Mouse (Mus musculus) activated CD4-positive, CD25-positive, alpha-beta regulatory T cell, adult 4 months (primary cell): ENCODE measurements around the gene Psmd11. TPM values are rescaled to one million over a fixed set of nuclear protein-coding genes. Genes with fewer than 3 reads are reported as not detected.
"Not testable (repeated sequence)": the region's sequence is repeated elsewhere in the genome, so short reads cannot be mapped to it uniquely, and the experiment has no call there.

Experiments used
- ATAC-seq: one replicate; pipeline ENCODE4 v1.8.0; 2017
- polyA plus RNA-seq, 2 experiments: library from polyadenylated mRNA; unstranded; fragments of 100-300 nt; shearing (Covaris generic); gene quantifications; one replicate each; pipeline ENCODE4 v1.2.1; 2017

Gene Psmd11
- 100 to 1,000 TPM; 273 to 307 TPM for polyA plus RNA-seq

- peak; percentile 99 for ATAC-seq
Measured at GRCm38 (mm10) chr11:80428381-80429008, at the start of gene Psmd11. Gene Psmd11 (plus strand): TSS chr11:80428615.

DNA sequence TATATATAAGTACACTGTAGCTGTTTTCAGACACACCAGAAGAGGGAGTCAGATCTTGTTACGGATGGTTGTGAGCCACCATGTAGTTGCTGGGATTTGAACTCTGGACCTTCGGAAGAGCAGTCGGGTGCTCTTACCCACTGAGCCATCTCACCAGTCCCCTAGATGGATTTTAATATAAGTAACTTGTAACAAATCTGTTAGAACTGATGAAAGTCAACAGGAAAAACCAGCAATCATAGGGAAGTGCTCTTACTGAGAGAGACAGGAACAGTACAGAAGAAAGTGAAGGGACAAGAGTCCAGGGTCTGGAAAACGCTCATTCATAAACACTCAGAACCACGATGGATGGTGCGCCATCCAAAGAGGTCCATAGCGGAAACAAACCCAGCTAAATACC lies 49.2 kb upstream of the Psmd11 start:
- not testable (repeated sequence) for ATAC-seq

DNA sequence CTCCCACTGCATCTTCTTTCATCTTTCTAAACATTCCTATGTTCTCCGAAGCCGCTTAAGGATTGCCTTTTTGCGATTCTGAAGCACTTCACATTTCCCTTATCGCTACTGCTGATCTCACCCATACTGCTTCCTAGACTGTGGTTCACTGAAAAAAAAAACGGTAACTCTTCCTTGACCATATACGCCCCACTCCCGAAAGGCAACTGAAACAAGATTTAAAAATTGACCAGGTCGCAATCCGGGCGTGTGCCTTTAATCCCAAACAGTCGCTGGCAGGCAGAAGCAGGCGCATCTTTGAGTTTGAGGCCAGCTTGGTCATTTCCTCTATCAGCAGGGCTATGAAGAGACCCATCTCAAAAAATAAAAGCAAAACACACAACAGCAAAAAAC lies 45.8 kb upstream of the Psmd11 start:
- peak; percentile 16 for ATAC-seq

DNA sequence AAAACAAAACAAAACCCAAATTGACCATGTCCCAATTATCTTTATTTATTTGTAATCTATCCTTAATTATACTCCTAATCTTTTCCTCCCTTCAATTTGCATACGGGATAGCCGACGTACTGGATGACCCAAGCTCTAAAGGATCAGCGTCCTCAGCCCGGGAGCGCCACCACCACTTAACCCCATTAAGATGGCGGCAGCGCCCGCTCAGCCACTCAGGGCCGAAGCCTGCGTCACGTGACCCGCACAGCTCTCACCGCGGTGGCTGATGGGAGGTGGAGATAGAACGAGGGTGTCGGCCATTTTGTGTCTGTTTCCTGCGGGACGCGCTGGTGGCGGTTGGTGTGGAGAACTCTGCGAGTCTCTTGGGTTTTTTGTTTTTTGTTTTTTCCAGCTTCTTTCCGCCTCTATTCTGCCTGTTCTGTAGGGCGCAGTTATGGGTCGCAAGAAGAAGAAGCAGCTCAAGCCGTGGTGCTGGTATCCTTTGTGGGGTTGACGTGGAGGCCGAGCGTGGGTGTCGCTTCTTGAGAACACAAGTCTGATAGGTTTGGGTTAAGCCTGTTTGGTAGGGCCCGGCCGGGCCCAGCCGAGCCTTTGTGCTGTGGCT lies 45.3 kb upstream of the Psmd11 start, which contains the start of gene Zfp207:
Zfp207 (plus strand) TSS at position 261 of the 607 bp plus-strand sequence.
- ATAC-seq: peak; percentile 86

- ATAC-seq: peak; percentile 53
Measured at GRCm38 (mm10) chr11:80383626-80384046, 44.8 kb upstream of the Psmd11 start.

DNA sequence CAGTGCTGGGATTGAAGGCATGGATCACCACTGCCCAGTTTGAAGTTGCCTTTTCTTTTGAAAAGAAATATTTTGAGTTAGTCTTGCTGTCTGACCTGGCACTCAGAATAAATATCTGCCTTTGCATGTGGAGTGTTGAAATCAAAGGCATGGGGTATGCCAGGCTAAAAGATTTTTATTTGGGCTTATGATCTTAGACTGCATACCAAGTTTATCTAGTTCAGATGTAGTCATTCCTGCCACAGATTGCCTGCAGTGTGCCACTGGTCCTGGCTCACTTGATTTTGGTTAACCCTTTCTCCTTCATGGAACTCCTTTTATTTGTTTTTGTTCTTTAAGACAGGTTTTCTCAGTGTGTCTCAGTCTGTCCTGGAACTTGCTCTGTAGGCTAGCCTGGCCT lies 44.0 kb upstream of the Psmd11 start:
- no peak for ATAC-seq

GRCm38 (mm10) chr11:80385055-80385454 lies 43.4 kb upstream of the Psmd11 start:
- no peak for ATAC-seq

GRCm38 (mm10) chr11:80386790-80387189 lies 41.6 kb upstream of the Psmd11 start:
- no peak for ATAC-seq

- no peak for ATAC-seq
Measured at GRCm38 (mm10) chr11:80389885-80390284, 38.5 kb upstream of the Psmd11 start.

GRCm38 (mm10) chr11:80391407-80392120 lies 36.9 kb upstream of the Psmd11 start:
- no peak for ATAC-seq

DNA sequence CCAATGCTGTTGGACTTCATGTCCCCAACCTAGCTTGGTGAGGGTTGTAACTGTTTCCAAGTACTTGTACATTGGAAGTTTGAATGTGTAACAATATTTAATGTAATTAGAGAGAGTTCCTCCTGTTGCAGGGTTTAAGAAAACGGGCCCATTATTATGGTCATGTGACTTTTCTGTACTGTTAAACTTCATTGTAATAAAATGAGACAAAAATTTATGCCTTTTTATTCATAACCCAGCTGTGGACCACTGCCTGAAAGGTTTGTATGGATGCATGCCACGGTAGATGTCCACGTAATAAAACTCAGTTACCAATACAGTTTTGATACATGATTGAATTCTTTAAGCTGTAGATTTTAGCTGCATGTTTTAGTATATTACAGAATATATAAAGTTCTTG lies 32.5 kb upstream of the Psmd11 start:
- ATAC-seq: no peak

DNA sequence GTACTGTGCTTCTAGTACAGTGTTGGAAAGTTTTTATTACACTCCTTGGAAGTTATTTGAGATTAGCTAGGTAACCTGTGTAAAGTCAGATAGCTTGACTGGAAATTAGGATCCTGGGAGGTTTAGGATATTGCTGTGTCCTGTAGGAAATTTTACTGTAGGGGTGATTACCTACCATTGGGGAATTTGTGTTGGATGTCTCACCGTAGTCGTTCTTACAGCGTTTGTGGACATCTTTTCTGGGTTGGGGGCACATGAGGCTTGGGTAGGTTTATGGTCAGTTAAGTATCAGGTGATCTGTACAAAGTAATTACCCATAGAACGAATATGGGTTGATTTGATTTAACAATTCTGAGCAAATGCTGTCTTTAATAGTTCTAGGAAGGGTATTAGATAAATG lies 31.8 kb upstream of the Psmd11 start:
- no peak for ATAC-seq

GRCm38 (mm10) chr11:80407878-80408277 lies 20.5 kb upstream of the Psmd11 start:
- ATAC-seq: not testable (repeated sequence)

- no peak for ATAC-seq
Measured at GRCm38 (mm10) chr11:80410377-80410776, 18.0 kb upstream of the Psmd11 start.

DNA sequence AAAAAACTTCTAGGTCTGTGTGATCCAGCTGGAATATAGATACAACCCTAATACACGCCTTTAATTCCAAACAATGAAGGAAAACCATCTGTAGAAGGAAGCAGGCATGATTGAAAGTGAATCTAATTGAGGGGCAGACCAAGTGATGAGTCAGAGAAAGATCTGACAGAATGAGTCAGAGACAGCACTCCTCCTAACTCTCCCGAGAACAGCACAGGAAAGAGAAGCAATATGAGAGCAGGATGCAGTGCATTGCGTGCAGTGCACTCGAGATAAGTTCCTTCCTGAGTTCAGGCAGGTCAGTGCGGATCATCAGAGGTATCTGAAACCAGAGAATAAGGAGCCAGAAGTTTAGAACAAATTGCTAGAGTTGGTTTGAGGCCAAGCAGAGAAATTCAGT lies 11.3 kb upstream of the Psmd11 start:
- no peak for ATAC-seq

DNA sequence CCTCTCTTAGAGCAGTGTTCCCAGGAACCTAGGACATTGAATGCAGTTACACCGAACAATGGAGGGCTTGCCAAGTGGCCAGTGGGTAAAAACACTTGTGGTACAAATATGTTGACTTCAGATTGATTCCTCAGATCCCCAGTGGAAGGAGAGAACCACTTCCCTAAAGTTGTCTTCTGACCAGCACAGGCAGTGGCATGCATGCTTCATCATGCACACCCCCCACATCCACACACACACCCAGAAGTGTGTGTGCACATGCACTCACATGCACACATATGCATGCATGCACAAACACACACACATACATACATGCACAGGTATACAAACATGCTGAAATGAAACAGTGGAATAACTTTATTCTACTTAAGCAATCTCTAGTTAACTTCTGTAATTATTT lies 8.7 kb upstream of the Psmd11 start:
- ATAC-seq: no peak

GRCm38 (mm10) chr11:80420202-80420984 lies 8.0 kb upstream of the Psmd11 start:
- ATAC-seq: no peak

DNA sequence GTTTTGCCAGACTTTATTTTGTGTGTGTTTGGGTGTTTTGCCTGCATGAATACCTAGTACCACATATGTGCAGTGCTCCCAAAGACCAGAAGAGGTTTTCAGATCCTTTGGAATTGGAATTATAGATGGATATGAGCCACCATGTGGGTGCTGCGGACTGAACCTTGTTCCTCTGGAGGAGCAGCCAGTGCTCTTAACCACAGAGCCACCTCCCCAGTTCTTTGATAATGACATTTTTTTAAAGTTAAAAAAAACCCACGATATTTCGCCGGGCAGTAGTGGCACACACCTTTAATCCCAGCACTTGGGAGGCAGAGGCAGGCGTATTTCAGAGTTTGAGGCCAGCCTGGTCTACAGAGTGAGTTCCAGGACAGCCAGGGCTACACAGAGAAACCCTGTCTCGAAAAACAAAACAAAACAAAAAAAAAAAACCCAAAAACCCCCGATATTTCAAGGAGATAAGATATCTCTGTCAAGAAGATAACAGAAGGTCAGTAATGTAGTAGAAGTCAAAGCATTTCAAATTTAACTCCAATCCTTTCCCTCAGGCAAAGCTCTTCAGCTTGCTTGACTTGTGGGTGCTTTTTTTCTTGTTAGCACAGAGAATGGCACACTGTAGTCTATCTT lies 6.9 kb upstream of the Psmd11 start:
- no peak for ATAC-seq

GRCm38 (mm10) chr11:80424691-80425090 lies 3.7 kb upstream of the Psmd11 start:
- ATAC-seq: no peak

DNA sequence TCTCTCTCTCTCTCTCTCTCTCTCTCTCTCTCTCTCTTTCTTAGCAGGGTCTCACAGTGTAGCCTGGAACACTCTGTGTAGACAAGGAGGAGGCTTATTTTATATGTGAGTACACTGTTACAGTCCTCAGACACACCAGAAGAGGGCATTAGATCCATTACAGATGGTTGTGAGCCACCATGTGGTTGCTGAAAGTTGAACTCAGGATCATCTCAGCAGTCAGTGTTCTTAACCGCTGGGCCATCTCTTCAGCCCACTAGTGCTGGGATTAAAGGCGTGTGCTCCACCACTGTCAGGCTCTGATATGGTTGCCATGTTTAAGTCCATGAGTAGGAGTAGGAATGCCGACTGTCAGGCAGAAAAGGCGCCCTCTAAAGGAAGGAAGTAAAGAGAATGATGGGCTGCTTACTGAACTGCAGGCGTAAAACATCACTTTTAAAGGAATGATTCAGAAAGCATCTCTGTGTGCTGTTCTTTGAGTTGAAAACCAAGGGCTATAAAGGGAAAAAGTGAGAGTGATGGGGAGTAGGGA lies 3.1 kb upstream of the Psmd11 start:
- ATAC-seq: no peak

DNA sequence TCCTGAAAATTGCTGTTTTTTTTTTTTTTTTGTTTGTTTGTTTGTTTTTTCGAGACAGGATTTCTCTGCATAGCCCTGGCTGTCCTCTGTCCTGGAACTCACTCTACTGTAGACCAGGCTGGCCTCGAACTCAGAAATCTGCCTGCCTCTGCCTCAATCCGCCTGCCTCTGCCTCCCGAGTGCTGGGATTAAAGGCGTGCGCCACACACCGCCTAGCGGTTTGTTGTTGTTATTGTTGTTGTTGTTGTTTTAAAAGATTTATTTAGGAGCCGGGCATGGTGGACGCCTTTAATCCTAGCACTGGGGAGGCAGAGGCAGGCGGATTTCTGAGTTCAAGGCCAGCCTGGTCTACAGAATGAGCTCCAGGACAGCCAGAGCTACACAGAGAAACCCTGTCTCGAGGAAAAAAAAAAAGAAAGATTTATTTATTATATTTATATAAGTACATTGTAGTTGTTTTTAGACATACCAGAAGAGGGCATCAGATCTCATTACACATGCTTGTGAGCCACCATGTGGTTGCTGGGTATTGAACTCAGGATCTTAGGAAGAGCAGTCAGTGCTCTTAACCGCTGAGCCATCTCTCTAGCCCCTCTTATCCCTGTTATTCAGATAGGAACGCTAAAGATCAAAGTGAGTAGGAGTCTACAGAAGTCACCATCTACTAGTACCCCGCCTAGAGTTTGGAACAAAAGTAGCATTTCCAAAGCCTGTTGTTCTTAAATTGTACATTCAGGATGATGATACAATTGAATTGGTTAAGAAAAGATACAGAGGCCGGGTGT lies 2.2 kb upstream of the Psmd11 start:
- not testable (repeated sequence) for ATAC-seq
